Mouse (Mus musculus): Measurements from ENCODE around the gene Sst.

DNA sequence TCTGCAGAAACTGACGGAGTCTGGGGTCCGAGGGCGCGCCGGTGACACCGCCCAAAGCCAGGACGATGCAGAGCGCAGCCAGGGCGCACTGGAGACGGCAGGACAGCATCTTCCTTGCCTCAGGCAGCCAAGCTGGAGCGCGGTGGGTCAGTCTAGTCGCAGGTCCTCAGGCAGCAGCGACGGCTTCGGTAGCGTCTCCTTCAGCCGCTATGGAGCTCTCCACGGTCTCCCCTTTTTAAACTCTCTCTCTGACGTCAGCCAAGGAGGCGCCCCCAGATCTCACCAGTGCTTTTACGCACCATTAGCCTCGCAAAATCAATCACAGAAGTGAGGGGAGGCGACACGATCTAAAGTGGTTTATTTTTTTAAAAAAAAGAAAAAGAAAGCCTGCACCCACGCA lies at the start of gene Sst:
- TF ChIP-seq POLR2A (IDR thresholded peaks at IDR 0.05; ENCODE audit: insufficient read depth, low read depth, low read length) = no peak
- TF ChIP-seq CTCF (IDR thresholded peaks at IDR 0.05; ENCODE audit: insufficient read depth, low read depth, low read length) = no peak

All from olfactory bulb, adult 2 months (tissue).